Mouse (Mus musculus): ENCODE measurements at regions not wholly inside any gene's neighbourhood (a gene's known extent, or its start where the extent isn't known, plus 50 kb on each side); places are given as distances from the start of the nearest gene placed in this dataset.

DNA sequence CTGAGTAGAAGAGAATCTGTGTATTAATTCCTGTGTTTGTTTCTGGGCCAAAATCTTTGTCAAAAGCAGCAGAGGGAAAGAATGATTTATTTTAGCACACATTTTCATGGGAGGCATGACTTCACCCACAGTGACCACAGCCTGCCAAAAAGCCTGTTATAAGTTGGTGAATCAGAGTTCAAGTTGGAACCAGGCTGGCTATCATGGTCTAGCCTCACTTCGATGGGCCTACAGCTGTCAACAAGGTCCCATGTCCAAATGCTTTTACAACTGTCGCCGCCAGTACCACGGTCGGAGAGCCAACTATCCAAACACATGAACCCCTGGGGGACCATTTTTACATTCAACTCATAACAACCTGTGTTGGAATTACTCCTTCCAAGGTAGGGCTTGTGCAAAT lies 103.0 kb upstream of the Pfkp start:
- no peak for TF ChIP-seq CTCF (IDR thresholded peaks at IDR 0.05; ENCODE audit: low read depth)
- no peak for TF ChIP-seq EP300 (optimal IDR thresholded peaks at IDR 0.05)
